Mouse (Mus musculus) left cerebral cortex, adult 9 months (tissue): ENCODE measurements around the gene Appl2.

Source experiments
- DNase-seq, 2 experiments: peaks; one replicate each; pipeline ENCODE4 v3.0.0; 2022; ENCODE audit warnings: low spot score in 2 of 2

Appl2 gene

DNA sequence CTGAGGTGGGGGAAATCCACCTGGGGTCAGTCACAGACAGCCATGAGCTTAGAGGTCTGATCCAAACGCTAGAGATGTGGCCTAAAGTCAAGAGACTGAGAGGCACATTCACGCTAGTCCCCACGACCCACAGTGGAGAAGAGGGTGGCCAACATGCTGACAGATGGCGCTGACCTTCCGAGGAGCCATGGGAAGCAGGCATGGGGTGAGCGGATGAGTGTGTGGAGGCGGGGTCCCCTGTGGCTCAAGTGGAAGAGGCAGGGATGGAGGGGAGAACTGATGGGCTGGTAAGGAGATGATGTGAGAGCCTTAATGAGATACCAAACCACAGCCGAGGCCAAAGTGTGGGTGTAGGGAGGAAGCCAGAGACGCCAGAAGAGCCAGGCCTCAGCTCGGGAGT is 16.8 kb downstream of the Appl2 start:
- no peak for DNase-seq

DNA sequence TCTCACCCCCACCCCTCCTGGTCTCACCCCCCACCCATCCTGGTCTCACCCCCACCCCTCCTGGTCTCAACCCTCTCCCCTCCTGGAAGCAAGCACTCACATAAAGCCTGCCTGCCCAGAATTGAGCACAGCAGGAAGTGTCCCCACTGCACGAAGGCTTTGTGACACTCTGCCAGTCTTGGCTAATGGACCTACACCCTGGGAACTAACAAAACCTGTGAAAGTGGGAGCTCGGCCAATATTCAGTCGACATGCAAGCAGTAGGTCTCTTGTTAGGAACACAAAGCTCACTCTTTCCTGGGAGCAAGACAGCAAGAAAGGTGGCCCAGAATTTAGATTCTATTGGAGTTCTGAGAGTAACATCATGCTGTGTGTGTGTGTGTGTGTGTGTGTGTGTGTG is 17.6 kb downstream of the Appl2 start:
- DNase-seq: peak in 1 of 2 experiments; percentile 44

DNA sequence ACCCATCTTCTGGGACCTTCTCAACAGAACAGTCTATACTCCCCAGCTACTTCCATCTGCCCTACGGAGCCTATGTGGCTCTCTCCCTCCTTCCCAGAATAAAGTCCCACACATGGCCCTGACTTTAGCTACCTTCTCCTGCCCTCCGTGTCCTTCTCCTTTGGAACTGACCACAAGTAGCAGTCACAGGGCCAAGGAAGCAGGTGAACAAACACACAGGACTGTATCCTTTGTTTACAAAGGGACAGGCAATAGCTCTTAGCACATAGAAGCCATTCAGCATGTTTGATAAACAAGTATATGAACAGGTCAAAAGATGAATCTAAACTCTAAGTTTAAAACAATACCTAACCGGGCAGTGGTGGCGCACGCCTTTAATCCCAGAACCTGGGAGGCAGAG is 18.7 kb downstream of the Appl2 start:
- no peak for DNase-seq

DNA sequence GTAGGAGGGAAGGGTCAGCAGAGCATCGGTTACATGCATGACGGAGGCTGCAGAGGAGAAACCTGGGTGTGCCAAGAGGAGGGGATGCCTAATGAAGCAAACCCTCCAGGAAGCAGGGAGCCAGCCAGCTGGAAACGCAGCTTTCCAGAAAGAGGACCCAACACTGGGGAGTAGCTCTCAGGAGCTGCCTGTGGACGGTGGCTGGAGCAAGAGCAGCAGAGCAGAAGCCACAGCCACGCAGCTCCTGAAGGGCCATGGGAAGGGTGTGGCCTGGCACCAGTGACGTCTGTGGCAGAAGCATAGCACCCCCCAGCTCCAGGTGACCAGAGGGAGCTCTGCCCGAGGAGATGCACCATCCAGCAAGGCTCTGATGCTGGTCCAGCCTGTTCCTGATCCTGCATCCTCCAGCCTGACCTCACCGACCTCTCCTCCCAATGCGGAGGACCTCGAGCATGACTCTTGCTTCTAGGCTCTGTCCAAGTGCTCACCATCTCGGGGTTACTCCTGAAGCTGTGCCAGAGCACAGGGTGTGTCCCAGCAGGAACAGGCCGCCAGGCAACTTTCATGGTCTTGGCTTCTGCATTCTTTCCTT is 19.3 kb downstream of the Appl2 start:
- DNase-seq: no peak

DNA sequence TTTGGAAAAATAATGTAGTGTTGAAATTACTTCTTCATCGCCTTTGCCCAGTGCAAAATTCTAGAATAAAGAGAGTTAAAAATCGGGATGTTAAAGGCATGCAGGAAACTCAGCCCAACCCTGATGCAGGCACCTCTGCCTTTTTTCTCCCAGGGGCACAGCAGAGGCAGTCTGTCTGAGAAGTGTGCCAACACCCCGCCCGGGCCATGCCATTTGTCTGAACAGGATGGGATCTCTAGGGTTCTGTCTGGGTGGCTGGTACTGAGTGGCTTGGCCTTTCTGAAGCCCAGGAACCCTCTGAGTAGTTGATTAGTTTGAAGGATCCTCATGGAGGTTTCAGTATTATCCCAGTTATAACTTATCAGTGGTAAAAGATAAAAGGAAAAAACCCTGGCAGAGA is 20.3 kb downstream of the Appl2 start:
- DNase-seq: no peak

DNA sequence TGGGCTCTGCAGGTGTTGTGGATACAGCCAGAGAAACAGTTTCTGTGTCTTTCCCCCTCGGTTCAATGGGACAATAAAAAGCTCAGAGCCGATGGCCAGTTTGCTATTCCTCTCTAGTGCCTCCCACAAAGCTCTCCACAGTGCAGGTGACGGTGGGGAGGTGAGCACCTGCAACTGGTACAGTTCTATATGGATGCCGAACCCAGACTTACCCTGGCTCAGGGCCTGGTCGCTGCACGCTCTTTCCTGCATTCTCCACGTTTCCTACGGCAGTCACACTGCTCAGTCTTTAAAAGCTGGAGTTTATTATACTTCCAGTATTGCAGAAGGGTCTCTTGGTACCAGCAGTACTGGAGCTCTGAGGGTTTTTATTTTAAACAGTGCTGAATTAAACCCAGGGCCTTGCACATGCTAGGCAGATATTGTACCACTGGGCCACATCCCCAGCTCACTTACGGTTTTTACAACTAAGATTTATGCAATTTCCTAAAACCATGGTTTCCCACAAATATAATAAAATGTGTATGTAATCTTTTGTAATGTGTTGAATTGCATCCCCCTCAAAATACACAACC is 21.3 kb downstream of the Appl2 start:
- DNase-seq: no peak

DNA sequence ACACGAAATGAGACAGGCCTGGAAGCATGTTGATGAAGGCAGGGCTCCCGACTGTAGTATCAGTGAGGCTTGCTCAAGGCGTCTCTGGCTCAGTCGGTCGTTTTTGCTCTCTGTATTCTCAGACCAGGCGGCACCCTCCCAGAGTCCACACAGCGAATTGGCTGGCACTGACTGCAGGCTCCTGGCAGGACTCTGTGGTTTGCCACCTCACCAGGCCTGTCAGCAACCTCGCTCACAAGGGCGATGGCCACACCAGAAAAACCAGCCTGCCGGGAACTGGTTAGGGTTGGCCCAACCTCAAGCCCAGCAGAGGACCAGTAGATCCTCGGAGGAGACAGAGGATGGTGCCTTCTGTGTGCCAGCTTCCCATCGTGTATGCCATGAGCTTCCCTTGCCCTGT is 23.7 kb downstream of the Appl2 start:
- DNase-seq: no peak

DNA sequence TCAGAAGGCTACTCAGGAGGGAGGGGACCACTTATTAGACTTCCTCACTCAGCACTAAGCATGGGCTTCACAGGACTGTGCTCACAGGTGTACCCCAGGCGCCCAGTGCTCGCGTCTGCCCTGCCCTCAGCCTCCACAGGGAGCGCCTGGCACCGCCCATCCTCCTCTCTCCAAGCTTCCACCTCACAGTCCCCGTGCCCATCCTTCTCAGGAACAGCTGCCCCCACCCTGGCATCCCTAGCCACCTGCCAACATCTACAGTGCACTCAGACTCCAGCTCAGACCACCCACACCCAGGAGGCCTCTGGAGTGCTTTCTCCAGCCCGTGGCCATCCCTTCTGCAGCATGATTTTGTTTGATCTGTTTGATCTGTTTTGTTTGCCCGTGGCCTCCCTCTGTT is 24.5 kb downstream of the Appl2 start:
- DNase-seq: no peak

DNA sequence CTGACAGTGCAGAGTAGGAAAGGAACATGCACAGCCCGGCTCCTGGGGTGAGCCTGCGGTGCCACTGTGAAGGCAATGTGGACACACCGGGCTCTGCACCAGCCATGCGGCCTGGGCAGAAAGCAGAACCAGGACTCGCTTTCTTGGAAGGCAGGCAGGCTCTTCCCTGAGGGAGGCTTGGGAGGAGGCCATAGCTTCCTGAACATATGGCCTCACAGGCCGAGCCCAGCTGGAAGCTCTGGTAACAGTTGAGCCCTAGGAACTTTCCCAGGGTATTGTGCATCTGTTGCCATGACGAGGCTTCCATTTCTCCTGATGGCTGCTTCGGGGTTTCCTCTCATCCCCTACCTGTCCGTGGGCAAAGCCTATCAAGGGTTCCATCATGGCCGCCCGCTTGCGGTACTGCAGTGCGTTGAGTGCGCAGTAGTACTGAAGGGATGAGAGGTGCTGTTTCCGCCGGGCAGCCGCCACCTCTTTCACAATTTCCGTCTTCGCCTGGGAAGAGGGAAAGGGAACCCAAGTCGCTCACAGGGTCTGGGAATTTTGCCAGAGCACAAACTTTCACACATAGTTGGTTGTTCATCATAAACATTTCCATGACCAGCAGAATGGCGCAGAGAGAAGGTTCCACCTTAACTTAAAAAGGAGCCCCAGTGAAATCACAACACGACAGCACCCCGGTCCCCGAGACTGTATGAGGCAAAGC is 28.0 kb downstream of the Appl2 start:
- peak in 1 of 2 experiments; percentile 33 for DNase-seq

DNA sequence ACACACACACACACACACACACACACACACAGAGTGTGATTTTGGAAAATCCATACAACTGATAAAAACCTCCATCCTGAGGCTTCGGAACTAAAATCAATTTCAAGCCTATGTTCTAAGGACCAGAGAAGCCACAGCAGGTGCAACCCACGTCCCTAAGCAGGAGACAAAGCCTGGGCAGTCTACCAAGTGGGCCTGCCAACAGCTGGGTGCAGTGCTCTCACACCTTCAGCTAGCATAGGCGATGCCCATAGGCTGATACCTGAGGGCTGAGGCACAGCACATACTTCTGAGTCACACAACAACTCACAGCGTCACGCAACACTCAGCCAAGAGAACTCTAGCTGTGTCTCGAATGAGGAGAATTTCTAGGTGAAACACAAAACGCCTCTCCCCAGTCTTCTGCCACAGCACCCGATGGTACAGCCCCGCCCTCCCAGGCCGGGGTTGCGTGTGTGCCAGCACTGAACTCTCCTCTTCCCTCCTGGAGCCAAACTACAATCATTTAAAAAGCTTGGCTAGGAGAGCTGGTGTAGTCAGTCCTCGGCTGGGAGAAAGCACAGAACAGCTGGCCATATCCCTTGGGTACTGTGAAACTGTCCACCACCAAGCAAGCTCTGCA is 29.6 kb downstream of the Appl2 start:
- peak in 1 of 2 experiments; percentile 42 for DNase-seq

DNA sequence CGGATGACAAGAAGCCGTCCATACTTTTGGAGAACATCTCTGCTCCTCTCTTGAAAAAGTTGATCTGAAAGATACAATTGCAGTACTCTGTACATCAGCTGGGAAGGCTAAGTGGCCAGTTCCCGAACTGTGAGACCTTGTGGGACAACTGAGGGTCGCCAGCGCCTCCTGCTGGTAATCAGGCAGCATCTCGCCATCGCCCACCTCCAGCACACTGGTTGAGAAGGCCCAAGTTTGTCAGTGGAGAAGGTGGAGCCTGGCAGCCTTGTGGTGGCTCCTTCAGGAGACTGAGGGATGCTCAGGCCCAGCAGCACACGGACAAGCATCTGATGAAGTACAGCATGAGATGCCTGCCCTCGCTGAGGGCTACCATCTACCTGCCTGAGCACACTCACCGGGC is 31.2 kb downstream of the Appl2 start:
- DNase-seq: no peak

DNA sequence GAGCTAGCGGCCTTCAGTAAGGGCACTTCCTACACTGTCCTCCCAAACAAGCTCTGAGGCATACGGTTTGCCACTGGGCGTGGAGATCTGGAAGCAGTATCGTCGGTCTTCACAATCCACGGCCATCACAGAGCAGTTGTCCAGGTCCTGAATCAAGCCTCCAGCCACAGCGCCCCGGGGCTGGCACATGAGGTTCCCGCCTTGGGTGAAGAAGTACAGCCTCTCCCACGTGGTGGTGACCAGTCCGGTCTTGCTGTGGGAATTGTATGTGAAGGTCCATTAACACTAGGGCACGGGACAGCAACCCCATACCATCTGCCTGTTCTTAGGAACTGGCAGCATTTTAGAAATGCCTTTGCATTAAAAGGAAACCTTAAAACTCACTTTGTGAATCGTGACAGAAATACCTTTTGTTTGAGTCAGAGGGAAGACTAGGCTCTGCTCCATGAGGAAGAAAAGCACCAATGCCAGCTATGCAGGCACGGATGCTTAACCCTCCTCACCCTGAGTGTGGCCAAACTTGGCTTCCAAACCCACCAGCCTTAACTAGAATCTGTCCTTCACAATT is 35.8 kb downstream of the Appl2 start:
- DNase-seq: no peak

DNA sequence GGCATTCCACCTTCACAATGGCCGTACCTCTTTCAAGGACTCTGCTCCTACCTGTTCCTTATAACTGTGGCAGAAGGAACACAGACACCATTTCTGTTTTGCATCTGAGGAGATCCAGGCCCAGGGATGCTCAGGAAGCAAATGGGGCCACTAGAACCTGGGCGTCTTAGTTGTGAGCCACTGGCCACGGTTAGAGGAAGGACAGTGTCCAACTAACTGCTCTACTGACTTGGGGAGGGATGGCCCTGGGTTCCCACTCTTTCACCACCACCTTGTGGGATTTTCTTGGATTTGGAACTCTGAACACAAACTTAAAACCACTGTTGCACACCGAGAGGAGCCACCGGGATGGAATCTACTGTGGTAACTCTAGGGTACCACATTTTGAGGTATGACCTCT is 36.7 kb downstream of the Appl2 start:
- DNase-seq: no peak

DNA sequence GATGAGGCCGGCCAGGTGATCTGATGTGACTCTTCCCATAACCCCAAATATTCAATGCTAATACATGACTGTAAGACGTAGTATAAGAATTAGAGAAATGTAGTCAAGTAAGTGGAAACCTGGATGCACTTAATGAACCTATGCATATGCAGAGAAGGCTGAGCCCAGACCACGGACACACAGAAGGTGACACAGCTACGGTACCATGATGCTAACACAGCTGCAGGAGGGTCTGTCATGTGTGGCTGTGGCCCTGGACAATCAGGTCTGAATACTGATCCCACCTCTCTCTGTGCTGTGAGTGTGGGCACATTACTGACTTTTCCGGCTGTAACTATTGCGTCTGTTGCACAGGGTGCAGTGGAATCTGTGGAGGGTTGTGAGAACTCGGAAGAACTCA is 38.0 kb downstream of the Appl2 start:
- no peak for DNase-seq

DNA sequence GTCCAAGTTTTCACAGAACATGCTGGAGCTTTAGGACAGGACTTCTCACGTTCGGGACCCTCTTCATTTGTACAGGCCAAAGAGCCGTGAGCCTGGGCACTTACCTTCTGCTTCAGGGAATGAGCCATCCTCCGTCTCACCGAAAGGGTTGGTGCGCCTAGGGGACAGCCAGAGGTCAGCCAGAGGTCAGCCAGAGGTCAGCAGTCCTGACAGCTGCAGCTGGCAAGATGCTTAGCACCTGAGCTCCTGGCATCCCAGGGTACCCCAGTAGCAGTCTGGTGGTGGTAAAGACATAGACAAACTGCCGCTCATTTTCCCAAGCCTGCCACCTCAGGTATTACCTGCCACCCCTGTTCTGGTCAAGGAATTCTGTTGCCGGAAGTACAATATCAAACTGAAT is 39.9 kb downstream of the Appl2 start:
- DNase-seq: no peak

DNA sequence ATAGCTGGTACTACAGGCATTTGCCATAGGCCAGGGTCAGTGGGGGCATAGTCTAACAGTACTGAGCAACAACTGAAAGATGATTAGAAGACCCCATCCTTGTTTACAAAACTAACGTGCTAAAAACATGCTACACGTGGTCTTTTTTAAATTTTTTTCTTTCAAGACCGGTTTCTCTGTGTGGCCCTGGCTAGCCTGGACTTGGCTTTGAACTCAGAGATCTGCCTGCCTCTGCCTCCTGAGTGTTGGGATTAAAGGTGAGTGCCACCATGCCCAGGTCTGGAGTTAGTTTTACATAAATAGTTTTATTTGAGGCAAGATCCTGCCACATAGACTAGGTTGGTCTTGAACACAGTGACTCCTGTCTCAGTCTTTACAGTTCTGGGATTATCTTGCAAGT is 41.4 kb downstream of the Appl2 start:
- no peak for DNase-seq

DNA sequence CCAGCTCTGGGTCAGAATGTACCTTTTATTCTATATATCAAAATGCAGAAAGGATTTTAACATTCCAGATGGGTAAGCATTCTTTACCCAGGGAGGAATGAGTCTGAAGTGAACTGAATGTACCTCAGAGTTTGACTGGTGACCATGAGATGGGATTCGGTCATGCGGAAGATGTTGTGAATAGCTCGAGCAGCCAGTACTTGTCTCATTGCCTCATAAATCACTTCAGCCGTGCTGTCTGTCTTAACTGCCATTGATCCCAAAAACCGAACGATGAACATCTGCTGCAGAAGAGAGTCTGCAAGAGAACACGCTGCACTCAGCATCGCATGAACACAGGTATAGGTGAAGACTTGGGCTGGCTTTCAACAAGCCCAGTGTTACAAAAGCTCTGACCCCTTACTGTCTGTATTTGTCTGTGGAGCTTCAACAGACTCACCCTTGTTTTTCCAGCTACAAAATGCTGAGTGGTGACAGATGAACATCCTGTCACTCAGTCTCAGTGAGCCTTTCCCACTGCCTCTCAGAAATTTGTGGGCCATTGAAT is 42.8 kb downstream of the Appl2 start:
- no peak for DNase-seq

DNA sequence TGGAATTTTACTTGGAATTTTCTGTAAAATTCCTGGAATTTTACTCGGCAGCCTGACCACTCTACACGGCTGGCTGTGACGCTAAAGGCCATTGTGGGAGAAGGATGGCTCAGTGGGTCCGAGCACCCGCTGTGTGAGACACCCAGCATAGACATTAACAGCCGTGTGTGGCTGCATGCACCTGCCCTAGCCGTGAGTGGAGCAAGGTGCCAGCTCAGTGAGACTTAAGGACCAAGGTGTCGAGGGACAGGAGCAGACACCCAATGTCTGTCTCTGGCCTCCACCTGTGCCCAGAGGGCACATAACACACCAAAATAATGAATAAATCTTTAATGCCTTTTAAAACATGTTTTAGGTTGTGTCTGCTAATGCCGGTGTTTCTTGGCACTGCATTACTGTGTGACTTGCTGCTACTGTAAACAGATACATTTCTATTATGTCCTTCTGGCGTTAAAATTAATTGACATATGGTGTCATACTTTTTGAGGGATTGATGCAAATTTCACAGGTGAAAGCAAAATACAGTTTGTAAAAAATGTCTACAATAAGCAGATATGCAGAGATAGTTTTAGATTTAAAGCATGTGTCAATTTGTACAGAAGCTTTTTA is 44.5 kb downstream of the Appl2 start:
- no peak for DNase-seq

DNA sequence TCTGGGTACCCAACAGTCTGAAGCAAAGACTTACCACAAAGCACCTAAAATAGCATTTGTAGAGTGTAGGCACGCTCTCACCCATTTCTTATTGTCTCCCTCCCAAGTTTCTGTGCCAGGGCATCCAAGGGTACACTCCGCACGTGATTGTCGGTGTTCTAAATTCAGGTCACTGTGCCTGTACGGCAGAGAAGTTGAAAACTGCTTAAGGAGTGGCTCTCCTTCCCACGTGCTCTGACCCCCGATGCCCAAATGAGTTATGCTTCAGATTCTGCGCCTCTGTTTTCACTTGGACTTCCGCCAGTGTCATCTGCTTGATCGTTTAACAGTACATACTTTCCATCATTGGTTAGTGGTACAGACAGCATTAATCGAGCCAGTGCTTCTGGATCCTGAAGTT is 47.9 kb downstream of the Appl2 start:
- no peak for DNase-seq

DNA sequence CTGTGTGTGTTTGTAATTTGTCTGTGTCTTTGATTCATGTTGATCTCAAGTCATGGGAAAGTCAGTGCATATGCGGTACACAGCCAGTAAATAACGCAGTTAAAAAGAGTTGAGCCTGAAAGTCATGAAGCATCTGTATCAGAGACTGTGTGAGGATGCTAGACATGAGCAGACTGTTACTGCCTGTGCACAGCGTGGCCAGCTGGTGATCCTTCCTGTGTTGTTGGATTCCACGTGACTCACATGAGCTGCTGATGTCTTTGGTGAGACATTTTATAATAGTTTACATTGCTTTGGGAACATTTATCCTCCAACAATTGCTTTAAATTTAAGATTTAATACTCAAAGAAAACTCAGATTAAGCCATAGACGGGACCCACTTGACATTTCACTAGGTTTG is 54.0 kb downstream of the Appl2 start:
- no peak for DNase-seq

DNA sequence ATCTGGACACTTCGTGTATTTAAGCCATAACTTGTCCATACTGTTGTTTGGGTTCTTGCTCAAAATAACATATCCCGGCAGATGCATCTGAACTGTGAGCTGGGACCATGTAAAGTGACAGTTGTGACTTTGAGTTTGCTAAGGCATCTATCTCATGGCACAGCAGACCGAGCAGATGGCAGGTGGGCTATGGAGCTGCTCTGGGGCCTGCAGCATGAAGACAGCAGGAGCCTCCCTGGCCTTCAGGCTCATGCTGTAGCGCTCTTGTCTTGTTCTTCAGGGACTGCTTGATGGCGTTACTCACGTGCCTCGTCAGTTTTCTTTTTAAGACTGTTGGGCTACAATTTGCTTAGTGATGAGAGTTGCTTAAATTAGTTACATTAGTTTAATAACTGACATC is 55.9 kb downstream of the Appl2 start:
- no peak for DNase-seq

DNA sequence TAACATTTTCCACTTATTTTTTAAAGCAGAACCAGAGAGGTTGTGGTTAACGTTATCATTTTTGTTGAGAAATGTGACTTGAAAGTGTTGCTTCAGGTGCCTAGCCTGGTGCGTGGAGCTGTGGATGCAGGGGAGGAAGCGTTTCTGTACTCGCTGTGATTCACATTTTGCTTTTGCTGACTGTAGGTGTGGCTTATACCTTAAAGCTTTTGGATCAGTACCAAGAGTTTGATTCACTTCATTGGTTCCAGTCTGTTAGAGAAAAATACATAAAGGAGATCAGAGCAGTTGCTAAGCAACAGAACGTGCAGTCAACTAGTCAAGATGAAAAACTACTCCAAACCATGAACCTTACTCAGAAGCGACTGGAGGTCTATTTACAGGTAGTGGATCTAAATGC is 57.7 kb downstream of the Appl2 start:
- no peak for DNase-seq
